Mouse (Mus musculus) heart, postnatal 0 days (tissue): ENCODE measurements at regions not wholly inside any gene's neighbourhood (a gene's known extent, or its start where the extent isn't known, plus 50 kb on each side); places are given as distances from the start of the nearest gene placed in this dataset.

ENCODE experiments used
- CTCF ChIP-seq: IDR thresholded peaks from 2 replicates; pipeline ENCODE4 v1.5.1; 2016; ENCODE audit warnings: antibody characterized with exemption, control low read depth, low read depth
- EP300 ChIP-seq: IDR thresholded peaks from 2 replicates; pipeline ENCODE4 v1.6.1; 2016; ENCODE audit warnings: antibody characterized with exemption, low read depth

- TF ChIP-seq CTCF (no peak), EP300 (no peak)
Measured at GRCm38 (mm10) chr15:41986264-41986663, 1852.1 kb downstream of the 9330182O14Rik start.
